29 mouse cellular contexts compared by ENCODE assay signal in genomic region chr10:7712506-7712905, GRCm38 (mm10).
"Had no signal": no experiment of that assay in that cellular context is flagged by ENCODE, and none has a peak within 500 bp of the region (broad histone marks: within the 10 kb centered on the region; RNA-seq: fewer than 3 reads in every experiment).

No protein-coding gene starts in this region.

- ATAC-seq: liver, embryonic 12.5 days; lung, postnatal 0 days; midbrain, embryonic 13.5 days; midbrain, embryonic 15.5 days; midbrain, embryonic 16.5 days had no signal

- H3K4me3 ChIP-seq: left cerebral cortex, adult 2 months; limb, embryonic 10.5 days; limb, embryonic 12.5 days; limb, embryonic 13.5 days; limb, embryonic 15.5 days; liver, embryonic 12.5 days; liver, embryonic 13.5 days; liver, embryonic 15.5 days; lung, embryonic 15.5 days; megakaryocyte, embryonic 14.5 days; midbrain, embryonic 12.5 days; midbrain, embryonic 13.5 days; midbrain, embryonic 15.5 days; myocyte; neural tube, embryonic 12.5 days had no signal

- DNase-seq: left cerebral cortex, postnatal 4 days; liver; liver, embryonic 13.5 days; lung, adult 18-20 months; lung, adult 2 months; lung, embryonic 14.5 days; lung, postnatal 10 days; lung, postnatal 14 days; lung, postnatal 36 days; lung, postnatal 4 days; midbrain, embryonic 14.5 days had no signal

- H3K4me1 ChIP-seq: limb, embryonic 10.5 days; limb, embryonic 12.5 days; limb, embryonic 13.5 days; limb, embryonic 15.5 days; liver, embryonic 12.5 days; liver, embryonic 13.5 days; liver, embryonic 15.5 days; lung, embryonic 15.5 days; midbrain, embryonic 12.5 days; midbrain, embryonic 13.5 days; midbrain, embryonic 15.5 days; neural tube, embryonic 12.5 days had no signal

- H3K4me2 ChIP-seq: limb, embryonic 12.5 days; limb, embryonic 13.5 days; limb, embryonic 15.5 days; liver, embryonic 12.5 days; liver, embryonic 13.5 days; liver, embryonic 15.5 days; lung, embryonic 14.5 days; lung, embryonic 15.5 days; midbrain, embryonic 12.5 days; midbrain, embryonic 13.5 days; midbrain, embryonic 15.5 days; neural tube, embryonic 12.5 days had no signal

- H3K9me3 ChIP-seq: limb, embryonic 10.5 days; limb, embryonic 12.5 days; limb, embryonic 13.5 days; limb, embryonic 15.5 days; liver, embryonic 12.5 days; liver, embryonic 13.5 days; liver, embryonic 15.5 days; lung, embryonic 15.5 days; megakaryocyte, embryonic 14.5 days; midbrain, embryonic 12.5 days; midbrain, embryonic 13.5 days; midbrain, embryonic 15.5 days; neural tube, embryonic 12.5 days had no signal

- H3K9ac ChIP-seq: limb, embryonic 12.5 days; limb, embryonic 13.5 days; limb, embryonic 15.5 days; liver, embryonic 12.5 days; liver, embryonic 13.5 days; liver, embryonic 14.5 days; liver, embryonic 15.5 days; lung, embryonic 14.5 days; lung, embryonic 15.5 days; midbrain, embryonic 12.5 days; midbrain, embryonic 13.5 days; midbrain, embryonic 15.5 days; neural tube, embryonic 12.5 days had no signal

- H3K27ac ChIP-seq: left cerebral cortex, adult 2 months; limb, embryonic 10.5 days; limb, embryonic 12.5 days; limb, embryonic 13.5 days; limb, embryonic 15.5 days; liver, embryonic 12.5 days; liver, embryonic 13.5 days; liver, embryonic 14.5 days; liver, embryonic 15.5 days; lung, embryonic 15.5 days; macrophage; midbrain, embryonic 12.5 days; midbrain, embryonic 13.5 days; midbrain, embryonic 15.5 days; neural tube, embryonic 12.5 days had no signal

- H3K27me3 ChIP-seq: limb, embryonic 12.5 days; limb, embryonic 13.5 days; limb, embryonic 15.5 days; liver, embryonic 12.5 days; liver, embryonic 13.5 days; liver, embryonic 15.5 days; lung, embryonic 15.5 days; megakaryocyte, embryonic 14.5 days; midbrain, embryonic 12.5 days; midbrain, embryonic 13.5 days; midbrain, embryonic 15.5 days; neural tube, embryonic 12.5 days had no signal
